Mouse (Mus musculus) myocyte (in vitro differentiated cells): ENCODE results near the gene Ppp2r5c.

ENCODE experiments used
- E2F4 ChIP-seq: IDR thresholded peaks from one replicate; pipeline ENCODE4 v1.6.1; 2011; ENCODE audit warnings: mild to moderate bottlenecking, control low read depth, moderate library complexity; ENCODE audit not compliant: insufficient read depth
- MAX ChIP-seq: IDR thresholded peaks from one replicate; pipeline ENCODE4 v1.6.1; 2011; ENCODE audit warnings: low read depth, mild to moderate bottlenecking, control low read depth
- MYOD1 ChIP-seq, 3 experiments: IDR thresholded peaks; one replicate each; pipeline ENCODE4 v1.6.1; 2011; ENCODE audit warnings: control low read depth in 2 of 3, low read depth in 2 of 3, mild to moderate bottlenecking in 2 of 3, moderate library complexity in 1 of 3; ENCODE audit not compliant: insufficient read length in 2 of 3, control insufficient read depth in 1 of 3
- POLR2AphosphoS2 ChIP-seq: IDR thresholded peaks from one replicate; pipeline ENCODE4 v1.6.1; 2011; ENCODE audit warnings: low read depth, control low read depth; ENCODE audit not compliant: insufficient read length
- TCF12 ChIP-seq: IDR thresholded peaks from one replicate; pipeline ENCODE4 v1.6.1; 2011; ENCODE audit warnings: mild to moderate bottlenecking, control low read depth; ENCODE audit not compliant: poor library complexity, insufficient read depth, severe bottlenecking
- USF1 ChIP-seq: IDR thresholded peaks from one replicate; pipeline ENCODE4 v1.6.1; 2011; ENCODE audit warnings: low read depth, mild to moderate bottlenecking, control low read depth, moderate library complexity

DNA sequence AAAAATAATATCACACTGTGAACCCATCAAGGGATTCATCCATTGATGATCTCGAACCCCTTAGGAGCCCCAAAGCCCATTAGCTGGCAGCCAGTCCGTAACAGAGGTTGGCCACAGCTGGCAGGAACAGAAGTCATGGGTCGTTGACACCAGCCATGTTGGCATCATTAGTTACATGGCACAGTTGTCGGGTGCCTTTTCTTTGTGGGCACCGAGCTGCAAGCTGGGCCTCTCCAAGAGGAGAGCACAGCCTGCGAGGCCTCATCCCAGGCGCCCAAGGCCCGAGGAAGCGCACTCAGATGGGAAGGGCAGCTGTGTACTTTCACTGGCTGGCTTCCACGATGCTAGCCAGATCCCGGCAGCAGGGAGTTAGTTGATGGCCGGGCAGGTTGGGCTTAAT, 64.3 kb downstream of the Ppp2r5c start:
- TF ChIP-seq MYOD1 (IDR thresholded peaks at IDR 0.05; ENCODE audit: control insufficient read depth in 1 of 3, insufficient read length in 2 of 3, low read depth in 2 of 3) (no peak), TCF12 (no peak), E2F4 (no peak), MAX (no peak), USF1 (no peak), POLR2AphosphoS2 (no peak)
